Mouse (Mus musculus) C3H10T1/2 (cell line): ENCODE results near the gene Slc2a2. TPM values are rescaled to one million over a fixed set of nuclear protein-coding genes. Genes with fewer than 3 reads are reported as not detected.

Experiments
- polyA plus RNA-seq, 2 experiments: library from polyadenylated mRNA; unstranded; fragments of >200 nt; fragmentation: generic; extraction: Trizol; gene quantifications; one replicate each; pipeline ENCODE4 v1.2.1; 2012; ENCODE audit warnings: missing spikeins in 2 of 2

Slc2a2 gene
- not detected for polyA plus RNA-seq

DNA sequence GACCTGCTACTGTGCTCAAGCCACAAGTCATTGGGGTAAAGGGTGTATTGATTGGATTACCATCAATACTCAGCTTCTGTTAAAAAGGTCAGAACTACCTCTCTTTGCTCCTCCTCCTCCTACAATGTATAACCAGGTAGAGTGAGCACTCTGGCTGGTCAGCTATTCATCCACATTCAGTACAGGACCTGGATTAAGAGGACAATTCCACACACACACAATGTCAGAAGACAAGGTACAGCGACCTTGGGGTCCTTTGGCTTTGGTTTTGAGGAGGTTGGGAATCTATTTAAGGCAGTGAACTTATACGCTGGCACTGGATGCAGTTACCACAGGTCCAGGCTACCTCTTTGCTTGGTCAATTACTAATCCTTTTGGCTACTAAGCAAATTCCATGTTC lies at the start of gene Slc2a2:
Slc2a2 (plus strand) TSS at position 107 of the 400 bp plus-strand sequence.

Other genes with a start within 250 kb of the Slc2a2 start
- gene Eif5a2, start 83.4 kb downstream of the Slc2a2 start, polyA plus RNA-seq = under 1 TPM; 0.04 to 0.52 TPM
- 100 to 1,000 TPM in 1 of 2 experiments, 10 to 100 TPM in 1; 62.1 to 175 TPM for gene Rpl22l1, start 107.5 kb downstream of the Slc2a2 start, polyA plus RNA-seq
- gene Gm1527, start 194.7 kb downstream of the Slc2a2 start, polyA plus RNA-seq = not detected